15 mouse cellular contexts compared by ENCODE assay signal in the genomic region with DNA sequence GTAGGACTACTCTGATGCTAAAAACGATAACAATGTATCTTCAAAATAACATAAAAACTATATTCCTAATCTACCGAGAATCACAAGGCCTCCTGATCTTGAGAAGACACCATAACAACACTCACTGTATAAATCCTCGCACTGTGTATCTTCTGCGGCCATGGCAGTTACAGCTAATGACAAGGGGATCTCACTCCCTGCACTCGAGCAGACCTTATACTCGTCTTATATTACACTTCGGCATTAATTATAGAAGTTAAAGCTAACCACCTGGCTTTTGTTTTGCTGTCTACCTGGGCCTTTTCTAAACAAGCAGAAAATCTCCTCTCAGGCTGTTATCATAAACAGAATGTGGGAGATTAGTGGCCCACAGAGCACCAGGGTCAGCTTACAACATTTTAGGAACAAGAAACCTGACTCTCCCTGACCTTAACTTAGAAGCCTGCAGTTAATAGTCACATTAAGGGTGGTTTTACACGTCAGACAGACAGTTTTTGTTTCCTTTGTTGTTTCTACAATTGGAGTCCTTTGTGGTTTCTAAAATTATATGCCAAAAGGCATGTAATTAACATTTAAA.
"Had no signal": no experiment of that assay in that cellular context is flagged by ENCODE, and none has a peak within 500 bp of the region (broad histone marks: within the 10 kb centered on the region; RNA-seq: fewer than 3 reads in every experiment).

No protein-coding gene starts in this region.

- H3K27ac ChIP-seq: liver, embryonic 13.5 days; lung, embryonic 15.5 days; macrophage; midbrain, embryonic 12.5 days had no signal

- H3K9ac ChIP-seq: limb, embryonic 12.5 days; liver, embryonic 13.5 days; liver, postnatal 0 days; lung, embryonic 15.5 days; midbrain, embryonic 12.5 days had no signal

- H3K27me3 ChIP-seq: limb, embryonic 12.5 days; liver, embryonic 13.5 days; lung, embryonic 15.5 days; megakaryocyte, embryonic 14.5 days; midbrain, embryonic 12.5 days had no signal

- H3K9me3 ChIP-seq: limb, embryonic 12.5 days; liver, embryonic 13.5 days; lung, embryonic 15.5 days; megakaryocyte, embryonic 14.5 days; midbrain, embryonic 12.5 days had no signal

- H3K4me1 ChIP-seq: liver, embryonic 13.5 days; lung, embryonic 15.5 days had no signal

- DNase-seq: layer of hippocampus, adult 9-11 months; layer of hippocampus, postnatal 36 days; liver; liver, embryonic 13.5 days; liver, postnatal 0 days; lung, postnatal 14 days; right cerebral cortex, postnatal 4 days; spleen, adult 18-20 months; thymus, adult 18-20 months; thymus, postnatal 14 days had no signal

- H3K4me2 ChIP-seq: limb, embryonic 12.5 days; liver, embryonic 13.5 days; lung, embryonic 15.5 days; midbrain, embryonic 12.5 days had no signal

- H3K36me3 ChIP-seq: limb, embryonic 12.5 days; liver, embryonic 13.5 days; lung, embryonic 15.5 days; midbrain, embryonic 12.5 days had no signal

- H3K4me3 ChIP-seq: limb, embryonic 12.5 days; liver, embryonic 13.5 days; lung, embryonic 15.5 days; megakaryocyte, embryonic 14.5 days; midbrain, embryonic 12.5 days had no signal
